Mouse (Mus musculus): ENCODE measurements around the gene Rab44.
"Not testable (repeated sequence)": the region's sequence is repeated elsewhere in the genome, so short reads cannot be mapped to it uniquely, and the experiment has no call there.

DNA sequence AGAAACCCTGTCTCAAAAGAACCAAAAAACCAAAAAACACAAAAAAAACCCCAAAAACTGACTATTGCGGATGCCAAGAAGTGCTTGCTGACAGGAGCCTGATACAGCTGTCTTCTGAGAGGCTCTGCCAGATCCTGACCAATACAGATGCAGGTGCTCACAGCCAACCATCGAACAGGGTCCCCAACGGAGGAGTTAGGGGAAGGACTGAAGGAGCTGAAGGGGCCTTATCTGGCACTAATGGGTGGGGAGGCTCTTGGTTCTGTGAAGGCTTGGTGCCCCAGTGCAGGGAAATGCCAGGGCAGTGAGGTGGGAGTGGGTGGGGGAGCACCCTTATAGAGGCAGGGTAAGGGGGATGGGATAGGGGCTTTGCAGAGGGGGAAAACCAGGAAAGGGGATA lies 46.5 kb upstream of the Rab44 start:
- TF ChIP-seq CTCF, EP300 (IDR thresholded peaks at IDR 0.05; ENCODE audit: low read depth): not testable (repeated sequence)
